8 mouse cellular contexts compared by ENCODE assay signal in genomic region chr6:8510864-8511428, GRCm38 (mm10). TPM values are rescaled to one million over a fixed set of nuclear protein-coding genes. Genes with fewer than 3 reads are reported as not detected.
DNase-seq lines count a peak whose midpoint lies in the region; ATAC-seq and TF ChIP-seq lines count a peak whose summit lies in the region.

No protein-coding gene starts in this region.

- intact Hi-C loops in gastrocnemius, adult 2 months (cut with DNase I): no loop called here

- peaks cover 18% of the 10 kb centered on the region for H3K4me1 ChIP-seq in E14TG2a.4 (replicated peaks; ENCODE audit: low read depth, low read length)
- peaks cover 36% of the 10 kb centered on the region for H3K4me1 ChIP-seq in forebrain, embryonic 13.5 days
- peaks cover 32% of the 10 kb centered on the region for H3K4me1 ChIP-seq in liver, embryonic 13.5 days (replicated peaks)
- no peaks in the 10 kb centered on the region for H3K4me1 ChIP-seq in stomach, postnatal 0 days (replicated peaks; ENCODE audit: control insufficient read depth, insufficient read depth)

- H3K4me3 ChIP-seq in gastrocnemius, adult 2 months: peak overlapping the region; percentile 95
- H3K4me3 ChIP-seq in E14TG2a.4 (replicated peaks; ENCODE audit: low read length): peak overlapping the region; percentile 87
- H3K4me3 ChIP-seq in forebrain, embryonic 13.5 days: peak overlapping the region; percentile 98
- peak overlapping the region; percentile 93 for H3K4me3 ChIP-seq in liver, embryonic 13.5 days (replicated peaks)
- peak overlapping the region; percentile 89 for H3K4me3 ChIP-seq in stomach, postnatal 0 days (ENCODE audit: low read depth, low read length)

- H3K36me3 ChIP-seq in E14TG2a.4 (ENCODE audit: insufficient read depth, low read length): no peaks in the 10 kb centered on the region
- H3K36me3 ChIP-seq in forebrain, embryonic 13.5 days (ENCODE audit: poor library complexity, severe bottlenecking): no peaks in the 10 kb centered on the region
- H3K36me3 ChIP-seq in liver, embryonic 13.5 days: no peaks in the 10 kb centered on the region
- H3K36me3 ChIP-seq in stomach, postnatal 0 days (ENCODE audit: control insufficient read depth, insufficient read depth, low read length): no peaks in the 10 kb centered on the region

- TF ChIP-seq EP300 in stomach, postnatal 0 days (optimal IDR thresholded peaks at IDR 0.05): no peak

- peaks cover 15% of the 10 kb centered on the region for H3K27me3 ChIP-seq in E14TG2a.4 (ENCODE audit: insufficient read depth, low read length)
- no peaks in the 10 kb centered on the region for H3K27me3 ChIP-seq in forebrain, embryonic 13.5 days
- no peaks in the 10 kb centered on the region for H3K27me3 ChIP-seq in liver, embryonic 13.5 days
- no peaks in the 10 kb centered on the region for H3K27me3 ChIP-seq in stomach, postnatal 0 days (ENCODE audit: control insufficient read depth, insufficient read depth, low read length)

- WGBS in forebrain, embryonic 13.5 days: 2% methylated on average over 7 of the region's 7 CpGs
- WGBS in liver, embryonic 13.5 days (ENCODE audit: insufficient replicate concordance): 25% methylated on average over 7 of the region's 7 CpGs
- 8% methylated on average over 7 of the region's 7 CpGs for WGBS in stomach, postnatal 0 days

- H3K4me2 ChIP-seq in forebrain, embryonic 13.5 days: peak overlapping the region; percentile 79
- peak overlapping the region; percentile 99 for H3K4me2 ChIP-seq in liver, embryonic 13.5 days
- peak overlapping the region; percentile 76 for H3K4me2 ChIP-seq in stomach, postnatal 0 days (replicated peaks; ENCODE audit: low read depth)

- DNase-seq in gastrocnemius, adult 2 months: no peak
- no peak for DNase-seq in gastrocnemius, postnatal 4 days (ENCODE audit: low spot score in 2 of 2)
- DNase-seq in liver, embryonic 13.5 days: no peak
- DNase-seq in stomach, postnatal 0 days (ENCODE audit: low spot score): no peak
- no peak for DNase-seq in adrenal gland, adult 18-20 months (ENCODE audit: low spot score in 2 of 2)
- no peak for DNase-seq in kidney, postnatal 4 days

- no peak for ATAC-seq in forebrain, embryonic 13.5 days
- no peak for ATAC-seq in liver, embryonic 13.5 days (ENCODE audit: low read depth)
- no peak for ATAC-seq in stomach, postnatal 0 days (ENCODE audit: low FRiP score, low TSS enrichment)

- H3K9me3 ChIP-seq in E14TG2a.4 (ENCODE audit: low read length): no peaks in the 10 kb centered on the region
- no peaks in the 10 kb centered on the region for H3K9me3 ChIP-seq in forebrain, embryonic 13.5 days (replicated peaks)
- H3K9me3 ChIP-seq in liver, embryonic 13.5 days (replicated peaks): no peaks in the 10 kb centered on the region
- H3K9me3 ChIP-seq in stomach, postnatal 0 days (ENCODE audit: control insufficient read depth, low read length): no peaks in the 10 kb centered on the region

- H3K27ac ChIP-seq in gastrocnemius, adult 2 months: peak overlapping the region; percentile 97
- peak overlapping the region; percentile 100 for H3K27ac ChIP-seq in forebrain, embryonic 13.5 days
- H3K27ac ChIP-seq in liver, embryonic 13.5 days: no peak overlapping the region
- no peak overlapping the region for H3K27ac ChIP-seq in stomach, postnatal 0 days (replicated peaks)

- no peak for TF ChIP-seq CTCF in gastrocnemius, adult 2 months (IDR thresholded peaks at IDR 0.05)
- no peak for TF ChIP-seq CTCF in E14TG2a.4 (conservative IDR thresholded peaks at IDR 0.05; ENCODE audit: low read length)
- TF ChIP-seq CTCF in stomach, postnatal 0 days (IDR thresholded peaks at IDR 0.05; ENCODE audit: low read depth): no peak

- peak overlapping the region; percentile 99 for H3K9ac ChIP-seq in forebrain, embryonic 13.5 days
- H3K9ac ChIP-seq in liver, embryonic 13.5 days: peak overlapping the region; percentile 95
- peak overlapping the region; percentile 91 for H3K9ac ChIP-seq in stomach, postnatal 0 days (ENCODE audit: low read length)

RNA-seq across cellular contexts. Expression of gene Glcci1, which starts 1.5 kb away (rescaled TPM):
- 1 to 10 TPM; 4.2 to 4.3 TPM for total RNA-seq in gastrocnemius, adult 2 months (2021)
- 10 to 100 TPM; 17.0 to 20.7 TPM for total RNA-seq in gastrocnemius, postnatal 4 days (2021)
- polyA plus RNA-seq in forebrain, embryonic 13.5 days (2015; fragmentation: Nextera tagmentation; extraction: Ambion mirVana): 9.6 and 14.6 TPM in 2 replicates
- polyA plus RNA-seq in liver, embryonic 13.5 days (2015; fragmentation: Nextera tagmentation; extraction: Ambion mirVana): 1.1 and 1.5 TPM in 2 replicates
- 4.0 and 4.1 TPM in 2 replicates for polyA plus RNA-seq in stomach, postnatal 0 days (2015; fragmentation: Nextera tagmentation; extraction: Ambion mirVana)
- total RNA-seq in adrenal gland, adult 18-20 months (2021): 10 to 100 TPM; 25.3 to 33.5 TPM

Comparison
In these comparisons a context has a peak if more than half of its experiments do, and no peak if none do; other contexts are left out.
1. H3K27ac ChIP-seq: peak in gastrocnemius, adult 2 months (single experiment) and forebrain, embryonic 13.5 days (single experiment); none in liver, embryonic 13.5 days (single experiment) and stomach, postnatal 0 days (single experiment).
2. Peak in every context shown above with its lines, with median percentiles within 50 percentile points of each other: H3K4me3 ChIP-seq, H3K4me2 ChIP-seq and H3K9ac ChIP-seq.